Mouse (Mus musculus) embryonic fibroblast, embryonic 13.5 days (primary cell): ENCODE results near the gene Tgfb1i1. TPM values are rescaled to one million over a fixed set of nuclear protein-coding genes. Genes with fewer than 3 reads are reported as not detected.
A peak's percentile ranks its signal among the peaks of the same experiment; 100 is the strongest.

Source experiments
- H3K27ac ChIP-seq: 2 replicates; pipeline ENCODE4 v1.5.1; 2012; ENCODE audit warnings: low read length, control low read depth, inconsistent platforms; ENCODE audit not compliant: insufficient read depth
- H3K4me1 ChIP-seq: 2 replicates; pipeline ENCODE4 v1.6.1; 2011; ENCODE audit warnings: low read length; ENCODE audit not compliant: control insufficient read depth, insufficient read depth
- H3K4me3 ChIP-seq: 2 replicates; pipeline ENCODE4 v1.5.1; 2011; ENCODE audit warnings: mild to moderate bottlenecking, control low read depth, low read length; ENCODE audit not compliant: insufficient read depth
- CTCF ChIP-seq: IDR thresholded peaks from 2 replicates; pipeline ENCODE4 v1.5.1; 2011; ENCODE audit warnings: mild to moderate bottlenecking, control low read depth, low read length, moderate library complexity, borderline replicate concordance; ENCODE audit not compliant: insufficient read depth
- POLR2A ChIP-seq: IDR thresholded peaks from 2 replicates; pipeline ENCODE4 v1.6.1; 2011; ENCODE audit warnings: low read depth, mild to moderate bottlenecking, control low read depth, low read length, moderate library complexity
- polyA plus RNA-seq: library from polyadenylated mRNA; stranded (reverse); fragments of >200 nt; gene quantifications from 2 replicates; pipeline ENCODE4 v1.2.4, GENCODE M21; 2011; ENCODE audit warnings: low read depth; ENCODE audit not compliant: missing spikeins, insufficient read length

The Tgfb1i1 gene
- polyA plus RNA-seq, 1 experiment: 200 TPM

- TF ChIP-seq POLR2A (no peak), CTCF (no peak)
- Histone ChIP-seq H3K27ac (no peak overlapping the region), H3K4me1 (no peaks in the 10 kb centered on the region), H3K4me3 (no peak overlapping the region)
Measured at GRCm38 (mm10) chr7:128284047-128284446, 37.4 kb downstream of the Tgfb1i1 start.

GRCm38 (mm10) chr7:128285060-128285459 is 38.4 kb downstream of the Tgfb1i1 start:
- TF ChIP-seq POLR2A (no peak), CTCF (no peak)
- no peak overlapping the region for H3K4me3 ChIP-seq
- H3K4me1 ChIP-seq: no peaks in the 10 kb centered on the region
- H3K27ac ChIP-seq: no peak overlapping the region

DNA sequence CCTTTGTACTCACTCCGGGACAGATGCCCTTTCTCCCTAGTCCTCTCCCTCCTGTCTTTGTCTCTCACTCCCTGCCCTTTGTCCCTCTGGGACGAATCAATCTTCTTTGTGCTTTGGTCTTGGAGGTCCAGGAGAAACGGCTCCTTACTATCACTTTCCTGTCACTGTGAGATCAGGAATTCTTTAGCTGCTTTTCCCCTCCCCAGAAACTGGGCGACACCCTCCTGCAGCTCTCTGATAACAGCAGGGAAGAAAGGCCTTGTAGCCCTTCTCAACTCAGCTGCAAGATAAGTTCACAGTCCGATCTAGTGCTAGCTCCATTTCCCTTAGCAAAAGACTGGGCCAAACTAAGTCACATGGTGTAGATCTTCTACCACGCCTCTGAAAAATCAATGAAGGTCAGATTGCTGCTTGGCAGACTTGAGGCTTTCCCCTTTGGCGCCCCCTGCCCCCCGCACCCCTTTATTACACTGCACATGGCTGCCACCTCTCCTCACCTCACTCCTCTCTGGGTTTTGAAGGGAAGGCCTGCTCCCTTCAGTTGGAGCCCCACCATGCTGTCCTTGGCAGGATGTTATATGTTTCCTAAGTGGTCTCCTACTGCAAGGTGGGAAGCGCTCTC is 42.4 kb downstream of the Tgfb1i1 start:
- TF ChIP-seq POLR2A (no peak), CTCF (no peak)
- Histone ChIP-seq H3K4me3 (no peak overlapping the region), H3K4me1 (no peaks in the 10 kb centered on the region), H3K27ac (no peak overlapping the region)

DNA sequence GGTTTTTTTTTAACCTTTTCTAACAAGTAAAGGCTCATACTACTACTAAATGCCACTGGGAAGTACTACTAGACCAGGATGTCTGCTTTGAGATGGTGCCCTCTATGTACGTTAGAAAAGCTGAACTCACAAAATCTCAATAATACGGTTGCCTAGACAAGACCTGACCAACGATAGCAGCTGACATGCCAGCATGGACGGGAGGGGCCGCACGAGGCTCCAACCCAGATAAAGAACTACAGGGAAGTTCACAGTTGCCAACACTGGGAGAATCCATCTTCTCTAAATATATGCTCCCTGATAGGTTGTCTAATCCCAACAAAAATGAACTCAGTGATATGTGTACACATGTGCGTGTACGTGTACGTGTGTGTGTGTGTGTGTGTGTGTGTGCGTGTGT is 48.2 kb downstream of the Tgfb1i1 start:
- TF ChIP-seq POLR2A: no peak
- TF ChIP-seq CTCF: no peak
- Histone ChIP-seq H3K27ac (no peak overlapping the region), H3K4me1 (peaks cover 3% of the 10 kb centered on the region; the same call in 1 of the 2 replicates), H3K4me3 (no peak overlapping the region)

DNA sequence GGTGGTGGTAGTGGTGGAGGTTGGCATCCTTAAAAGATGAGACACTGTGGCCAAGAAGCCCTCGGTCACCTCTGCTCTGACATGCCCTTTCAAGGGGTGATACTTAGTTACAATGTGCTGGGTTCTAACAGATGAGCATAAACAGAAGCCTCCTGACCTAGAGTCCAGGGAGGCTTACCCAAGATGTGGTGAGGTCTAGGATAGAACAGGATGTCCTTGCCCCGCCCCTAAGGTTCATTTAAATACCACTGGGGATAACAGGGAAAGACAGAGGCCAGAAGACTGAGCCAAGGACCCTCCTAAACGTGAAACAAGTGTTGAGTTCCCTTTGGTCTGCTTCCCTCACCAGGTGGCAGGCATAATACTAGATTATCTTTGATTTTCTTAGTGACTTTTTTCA is 49.9 kb downstream of the Tgfb1i1 start:
- Histone ChIP-seq H3K27ac (no peak overlapping the region), H3K4me3 (no peak overlapping the region), H3K4me1 (peaks cover 3% of the 10 kb centered on the region; the same call in 1 of the 2 replicates)
- TF ChIP-seq CTCF (no peak), POLR2A (no peak)

- H3K27ac ChIP-seq: no peak overlapping the region
- peaks cover 3% of the 10 kb centered on the region; the same call in 1 of the 2 replicates for H3K4me1 ChIP-seq
- TF ChIP-seq POLR2A: no peak
- no peak for TF ChIP-seq CTCF
- peak overlapping the region; percentile 61 for H3K4me3 ChIP-seq
Measured at GRCm38 (mm10) chr7:128297291-128297616, 50.6 kb downstream of the Tgfb1i1 start.

- Histone ChIP-seq H3K27ac (no peak within 1 kb of the TSS), H3K4me1 (peaks cover 3% of the 10 kb centered on the region; the same call in 1 of the 2 replicates), H3K4me3 (peak within 1 kb of the TSS; percentile 61)
- TF ChIP-seq POLR2A (peak; percentile 74), CTCF (no peak)
Measured at GRCm38 (mm10) chr7:128297617-128298480, 51.2 kb downstream of the Tgfb1i1 start, which contains the start of gene BC017158. BC017158 (minus strand) TSS chr7:128298170.

DNA sequence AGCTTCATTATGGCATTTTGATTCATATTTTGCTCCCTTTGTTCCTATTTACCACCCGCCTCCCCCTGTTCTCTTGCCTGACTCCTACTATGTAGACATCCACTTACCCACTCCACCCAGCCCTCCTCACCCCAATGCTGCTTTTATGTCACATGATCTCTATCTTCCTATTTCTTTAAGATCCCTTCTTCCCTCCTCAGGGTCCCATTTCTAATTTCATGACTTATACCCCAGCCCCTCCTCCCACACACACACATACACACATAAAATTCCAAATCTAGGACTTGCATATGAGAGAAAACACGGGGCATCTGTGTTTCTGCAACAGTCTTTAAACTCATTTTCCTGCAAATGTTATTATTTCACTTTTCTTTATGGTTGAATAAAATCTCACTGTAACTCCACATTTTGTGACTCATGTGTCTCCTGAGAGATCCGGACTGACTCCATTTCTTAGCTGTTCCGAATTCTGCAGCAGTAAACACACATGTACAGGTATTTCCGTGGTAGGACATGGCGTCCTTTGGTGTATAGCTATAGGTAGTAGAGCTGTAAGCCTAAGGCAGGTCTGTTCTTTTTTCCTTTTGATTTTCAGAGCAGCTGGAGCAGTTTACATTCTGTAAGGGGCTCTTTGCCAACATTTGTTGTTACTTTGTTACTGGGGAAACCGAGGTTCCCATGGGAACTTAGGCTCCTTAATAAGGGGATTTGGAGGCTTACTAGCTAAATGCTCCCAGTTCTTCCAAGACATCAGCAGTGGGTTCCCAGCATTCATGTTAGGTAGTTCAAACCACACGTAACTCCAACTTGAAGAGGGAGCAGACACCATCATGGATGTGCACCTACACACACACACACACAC is 52.1 kb downstream of the Tgfb1i1 start:
- H3K4me3 ChIP-seq: no peak overlapping the region
- TF ChIP-seq POLR2A (no peak), CTCF (no peak)
- peaks cover 3% of the 10 kb centered on the region; the same call in 1 of the 2 replicates for H3K4me1 ChIP-seq
- H3K27ac ChIP-seq: no peak overlapping the region

DNA sequence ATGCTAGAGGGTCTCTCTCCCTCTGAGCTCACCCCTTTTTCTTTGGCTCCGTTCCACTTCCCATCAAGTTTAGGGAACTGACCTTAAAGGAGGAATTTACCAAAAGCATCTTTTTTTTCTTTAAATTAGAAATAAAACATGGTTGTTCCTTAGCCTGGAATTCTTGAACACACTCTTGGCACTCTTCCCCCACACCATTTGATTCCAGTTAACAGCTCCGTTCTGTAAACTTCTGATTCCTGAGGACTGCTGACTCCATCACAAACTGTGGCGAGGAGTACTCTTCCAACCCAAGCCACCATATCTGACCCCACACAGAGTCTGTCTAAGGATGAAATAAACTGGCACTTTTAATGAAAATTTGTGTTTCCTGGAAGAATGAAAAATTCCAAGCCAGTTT is 54.3 kb downstream of the Tgfb1i1 start:
- Histone ChIP-seq H3K27ac (no peak overlapping the region), H3K4me1 (peaks cover 3% of the 10 kb centered on the region; the same call in 1 of the 2 replicates), H3K4me3 (no peak overlapping the region)
- no peak for TF ChIP-seq CTCF
- TF ChIP-seq POLR2A: no peak
